Mouse (Mus musculus) bone marrow, adult 2 months (tissue): ENCODE measurements at regions not wholly inside any gene's neighbourhood (a gene's known extent, or its start where the extent isn't known, plus 50 kb on each side); places are given as distances from the start of the nearest gene placed in this dataset.

Source experiments
- CTCF ChIP-seq: fragments of 200-500 bp; IDR thresholded peaks from 2 replicates; pipeline ENCODE4 v1.5.1; 2011; ENCODE audit warnings: low read length, control low read depth; ENCODE audit not compliant: control insufficient read depth, insufficient read depth
- POLR2A ChIP-seq: fragments of 200-500 bp; IDR thresholded peaks from 2 replicates; pipeline ENCODE4 v1.6.1; 2011; ENCODE audit warnings: low read depth, mild to moderate bottlenecking, control low read depth, low read length, borderline replicate concordance; ENCODE audit not compliant: control insufficient read depth

DNA sequence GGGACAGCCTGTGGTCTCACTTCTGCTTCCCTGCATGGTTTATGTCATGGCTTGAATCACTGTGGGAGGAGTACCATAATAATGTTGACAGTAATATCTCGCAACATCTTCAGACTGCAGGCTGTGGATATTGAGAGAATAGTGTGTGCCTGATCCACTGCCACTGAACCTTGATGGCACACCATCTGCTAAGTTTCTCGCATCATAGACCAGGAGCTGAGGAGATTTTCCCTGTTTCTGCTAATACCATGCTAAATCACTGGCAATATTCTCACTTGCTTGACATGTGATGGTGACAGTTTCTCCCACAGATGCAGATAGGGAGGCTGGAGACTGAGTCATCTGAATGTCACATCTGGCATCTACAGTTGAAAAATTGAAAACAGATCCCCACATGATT, 912.7 kb downstream of the Rpia start:
- no peak for TF ChIP-seq CTCF
- TF ChIP-seq POLR2A: no peak
